Mouse (Mus musculus) large intestine, adult 2 months (tissue): ENCODE measurements around the gene Pik3c2g. TPM values are rescaled to one million over a fixed set of nuclear protein-coding genes. Genes with fewer than 3 reads are reported as not detected.

Experiments used
- DNase-seq: peaks from one replicate; pipeline ENCODE4 v3.0.0-alpha.2; 2012; ENCODE audit warnings: low read depth, low spot score
- WGBS: fragments of 180-500 bp; shearing (Covaris S2); methylation state at CpG from one replicate; pipeline ENCODE4 v1.1.7; 2018; 5-methylcytosine and 5-hydroxymethylcytosine counted together
- polyA plus RNA-seq: library from polyadenylated mRNA; depleted of rRNA; stranded (reverse); fragments of >200 nt; gene quantifications from 2 replicates; pipeline ENCODE4 v1.2.3, GENCODE M21; 2012; rRNA removed

Pik3c2g gene
- 0.59 and 1.9 TPM in 2 replicates for polyA plus RNA-seq

- WGBS, result 20% methylated on average over 15 of the region's 15 CpGs
- DNase-seq, result no peak
These were observed at the start of gene Pik3c2g for GRCm38 (mm10) chr6:139586892-139587291. Gene Pik3c2g, plus strand, starts transcription at chr6:139587221.

- DNase-seq, result no peak
These were observed 48.6 kb upstream of the Pik3c2g start for GRCm38 (mm10) chr6:139538469-139538868.

GRCm38 (mm10) chr6:139555537-139556179 lies 31.4 kb upstream of the Pik3c2g start:
- WGBS, result 75% methylated on average over 7 of the region's 7 CpGs

More at GRCm38 (mm10) chr6:139538469-139538868, 48.6 kb upstream of the Pik3c2g start:
- 46% methylated on average over 2 of the region's 2 CpGs for WGBS

GRCm38 (mm10) chr6:139569211-139569610 lies 17.8 kb upstream of the Pik3c2g start:
- no peak for DNase-seq
- WGBS, result 76% methylated on average over 7 of the region's 7 CpGs

More at GRCm38 (mm10) chr6:139555537-139556179, 31.4 kb upstream of the Pik3c2g start:
- DNase-seq, result no peak

- 28% methylated on average over 4 of the region's 4 CpGs for WGBS
- DNase-seq, result no peak
These were observed 11.2 kb upstream of the Pik3c2g start for GRCm38 (mm10) chr6:139575854-139576253.

- WGBS, result 37% methylated on average over 10 of the region's 10 CpGs
- DNase-seq, result no peak
These were observed 10.6 kb upstream of the Pik3c2g start for GRCm38 (mm10) chr6:139576261-139577014.

- DNase-seq, result no peak
- WGBS, result 29% methylated on average over 18 of the region's 18 CpGs
These were observed 9.8 kb upstream of the Pik3c2g start for GRCm38 (mm10) chr6:139577026-139577861.

- no peak for DNase-seq
- 32% methylated on average over 12 of the region's 12 CpGs for whole genome bisulfite sequencing
These were observed 457 bp downstream of the Pik3c2g start for GRCm38 (mm10) chr6:139587478-139587877.

GRCm38 (mm10) chr6:139588409-139588808 lies 1.4 kb downstream of the Pik3c2g start:
- 75% methylated on average over 15 of the region's 15 CpGs for WGBS
- DNase-seq, result no peak

- DNase-seq, result no peak
- WGBS, result 2% methylated on average over 12 of the region's 12 CpGs
These were observed 2.3 kb downstream of the Pik3c2g start for GRCm38 (mm10) chr6:139589291-139589690.

GRCm38 (mm10) chr6:139589854-139590253 lies 2.8 kb downstream of the Pik3c2g start:
- WGBS, result 73% methylated on average over 9 of the region's 9 CpGs
- no peak for DNase-seq

- no peak for DNase-seq
- 40% methylated on average over 3 of the region's 3 CpGs for WGBS
These were observed 5.1 kb downstream of the Pik3c2g start for GRCm38 (mm10) chr6:139592081-139592480.

- WGBS, result 21% methylated on average over 2 of the region's 2 CpGs
- DNase-seq, result no peak
These were observed 9.4 kb downstream of the Pik3c2g start for GRCm38 (mm10) chr6:139596433-139596832.

- 44% methylated on average over 1 of the region's 1 CpGs for WGBS
- DNase-seq, result no peak
These were observed 12.2 kb downstream of the Pik3c2g start for GRCm38 (mm10) chr6:139599216-139599615.

GRCm38 (mm10) chr6:139618774-139619173 lies 31.8 kb downstream of the Pik3c2g start:
- WGBS, result 85% methylated on average over 4 of the region's 4 CpGs

GRCm38 (mm10) chr6:139624756-139625155 lies 37.7 kb downstream of the Pik3c2g start:
- no peak for DNase-seq

More at GRCm38 (mm10) chr6:139618774-139619173, 31.8 kb downstream of the Pik3c2g start:
- DNase-seq, result no peak

- WGBS, result 75% methylated on average over 3 of the region's 3 CpGs
- no peak for DNase-seq
These were observed 47.5 kb downstream of the Pik3c2g start for GRCm38 (mm10) chr6:139634561-139634960.

GRCm38 (mm10) chr6:139655399-139655798 lies 68.4 kb downstream of the Pik3c2g start:
- WGBS, result 36% methylated on average over 4 of the region's 4 CpGs
- DNase-seq, result peak; percentile 3

- no peak for DNase-seq
- WGBS, result 43% methylated on average over 1 of the region's 1 CpGs
These were observed 75.4 kb downstream of the Pik3c2g start for GRCm38 (mm10) chr6:139662462-139662861.

GRCm38 (mm10) chr6:139718416-139718984 lies 131.5 kb downstream of the Pik3c2g start:
- 77% methylated on average over 3 of the region's 3 CpGs for WGBS
- DNase-seq, result no peak
